In genomic region chr19:10555624-10556510, GRCm38 (mm10) we compare ENCODE assay signal across 1 mouse cellular context.
TF ChIP-seq lines count a peak whose summit lies in the region.

Tmem216 (minus strand) TSS chr19:10556238.

TF ChIP-seq in CH12.LX, 34 proteins besides CTCF, POLR2A, EP300 and RAD21 (continued from another document):
- TF ChIP-seq HCFC1 (IDR thresholded peaks at IDR 0.05; ENCODE audit: low read depth, low read length) (peak; percentile 86), NRF1 (IDR thresholded peaks at IDR 0.05; ENCODE audit: low read depth, low read length) (peak; percentile 55), GABPA (IDR thresholded peaks at IDR 0.05; ENCODE audit: insufficient replicate concordance, low read depth, low read length) (no peak), MAX (IDR thresholded peaks at IDR 0.05; ENCODE audit: low read length) (peak; percentile 55; the same call in 1 of the 2 replicates)
